Mouse (Mus musculus): ENCODE measurements around the gene Zmiz1. TPM values are rescaled to one million over a fixed set of nuclear protein-coding genes. Genes with fewer than 3 reads are reported as not detected.

Gene Zmiz1
- total RNA-seq, 2 experiments from 2014 or later: 86.3 to 88.2 TPM

- no peak for DNase-seq (ENCODE audit: low spot score in 2 of 2)
Measured at GRCm38 (mm10) chr14:25667587-25667986, 208.6 kb downstream of the Zmiz1 start.

GRCm38 (mm10) chr14:25679625-25680024 lies 220.6 kb downstream of the Zmiz1 start:
- DNase-seq (ENCODE audit: low spot score in 2 of 2): no peak

DNA sequence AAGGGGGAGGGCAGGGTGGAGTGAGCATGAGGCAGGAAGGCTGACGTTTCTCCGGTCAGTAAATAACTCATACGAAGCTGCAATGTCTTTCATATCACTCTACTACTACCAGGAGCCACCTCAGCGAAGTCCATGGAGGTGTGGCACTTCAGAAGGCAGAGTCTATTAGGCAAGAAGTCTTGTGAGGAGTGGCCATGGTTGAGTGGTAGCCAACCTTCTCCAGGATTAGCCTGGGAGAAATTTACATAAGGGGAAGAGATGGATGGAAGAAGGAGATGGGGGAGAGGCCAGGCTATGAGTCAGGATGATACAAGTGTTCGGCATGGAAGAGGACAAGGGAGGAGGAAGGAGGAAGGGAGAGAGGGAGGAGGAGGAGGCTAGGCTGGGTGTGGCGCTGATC lies 223.0 kb downstream of the Zmiz1 start:
- DNase-seq (ENCODE audit: low spot score in 2 of 2): no peak

DNA sequence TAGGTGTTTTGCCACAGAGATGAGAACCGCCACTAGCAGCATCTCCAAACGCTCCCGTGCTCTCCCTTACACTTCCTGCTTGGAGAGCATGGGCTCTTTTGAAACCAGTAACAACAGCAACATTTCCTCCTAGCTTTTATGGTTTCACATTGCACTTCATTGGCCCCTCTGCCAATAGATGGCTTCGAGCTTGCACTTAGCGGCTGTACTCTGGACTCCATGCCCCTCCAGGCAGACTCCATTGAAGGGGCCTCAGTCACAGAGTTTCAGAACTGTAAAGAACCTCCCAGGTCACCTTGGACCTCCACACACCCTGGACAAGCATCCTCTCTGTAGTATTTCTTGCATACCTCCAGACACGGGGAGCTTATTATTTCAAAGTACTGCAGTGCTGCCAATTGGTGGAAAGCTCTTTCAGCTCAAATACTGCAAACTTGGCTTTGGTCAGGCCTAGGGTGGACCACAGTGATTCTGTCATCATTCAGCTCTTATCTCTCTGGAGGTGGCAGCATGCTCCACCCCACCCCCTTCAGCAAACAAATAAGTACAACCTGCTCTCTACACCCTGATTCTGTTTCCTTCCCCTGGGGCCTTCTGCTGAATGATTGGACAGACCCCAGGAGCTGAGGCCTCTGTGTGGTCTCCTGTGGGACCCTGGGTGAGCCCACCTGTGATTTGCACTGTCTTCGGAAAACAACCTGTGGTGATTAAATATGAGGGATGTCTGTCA lies 227.4 kb downstream of the Zmiz1 start:
- no peak for DNase-seq (ENCODE audit: low spot score in 2 of 2)

GRCm38 (mm10) chr14:25686983-25687901 lies 228.3 kb downstream of the Zmiz1 start:
- DNase-seq (ENCODE audit: low spot score in 2 of 2): no peak

DNA sequence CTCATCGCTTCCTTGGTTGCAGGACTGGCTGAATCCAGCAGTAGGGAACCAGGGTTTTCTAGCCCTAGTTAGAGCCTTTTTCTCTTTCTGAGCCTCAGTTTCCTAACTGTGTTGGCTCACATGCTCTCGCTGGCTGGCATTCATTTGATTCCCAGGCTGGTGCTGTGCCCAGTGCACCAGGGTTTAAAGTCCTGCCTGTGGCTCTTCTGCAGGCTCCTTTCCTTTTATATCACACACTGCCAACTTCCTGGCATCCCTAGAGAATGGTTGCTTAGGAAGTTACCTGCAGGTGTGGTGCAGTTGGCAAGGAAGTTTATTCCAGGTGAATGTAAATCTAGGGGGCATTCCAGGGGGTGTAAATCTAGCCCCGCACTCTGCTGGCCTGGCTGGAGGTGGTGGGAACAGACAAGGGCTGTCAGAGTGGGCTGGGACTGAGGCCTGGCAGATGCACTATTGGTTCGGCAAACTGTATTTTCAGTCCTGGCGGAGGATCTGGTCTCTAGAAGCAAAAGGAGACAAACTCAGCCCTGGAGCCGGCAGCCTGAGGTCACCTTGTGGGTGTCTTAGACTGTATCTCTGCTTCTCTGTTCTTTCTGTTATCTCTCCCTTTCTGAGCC lies 234.4 kb downstream of the Zmiz1 start:
- DNase-seq (ENCODE audit: low spot score in 2 of 2): no peak

GRCm38 (mm10) chr14:25693888-25694568 lies 235.0 kb downstream of the Zmiz1 start, which contains the start of gene Ppif:
TSS of gene Ppif (plus strand) at chr14:25694154.
- DNase-seq (ENCODE audit: low spot score in 2 of 2): peak; percentile 91 to 98

DNA sequence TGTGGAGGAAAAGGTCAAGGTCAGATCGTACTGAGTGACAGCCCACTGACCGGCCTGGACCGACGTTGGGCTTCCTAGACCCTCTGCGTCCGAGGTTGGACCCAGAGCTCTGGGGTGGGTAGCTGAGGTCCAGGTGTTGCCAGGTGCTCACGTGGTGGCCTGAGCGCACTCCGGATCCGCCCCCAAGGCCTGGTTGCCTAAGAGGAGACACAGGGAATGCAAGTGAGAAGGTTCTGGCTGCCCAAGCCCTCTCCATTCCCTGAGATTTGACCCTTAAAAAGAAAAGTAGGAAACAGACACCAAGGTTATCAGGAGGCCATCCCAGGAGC lies 235.5 kb downstream of the Zmiz1 start:
- DNase-seq (ENCODE audit: low spot score in 2 of 2): no peak

- DNase-seq (ENCODE audit: low spot score in 2 of 2): no peak
Measured at GRCm38 (mm10) chr14:25695059-25695458, 236.1 kb downstream of the Zmiz1 start.

DNA sequence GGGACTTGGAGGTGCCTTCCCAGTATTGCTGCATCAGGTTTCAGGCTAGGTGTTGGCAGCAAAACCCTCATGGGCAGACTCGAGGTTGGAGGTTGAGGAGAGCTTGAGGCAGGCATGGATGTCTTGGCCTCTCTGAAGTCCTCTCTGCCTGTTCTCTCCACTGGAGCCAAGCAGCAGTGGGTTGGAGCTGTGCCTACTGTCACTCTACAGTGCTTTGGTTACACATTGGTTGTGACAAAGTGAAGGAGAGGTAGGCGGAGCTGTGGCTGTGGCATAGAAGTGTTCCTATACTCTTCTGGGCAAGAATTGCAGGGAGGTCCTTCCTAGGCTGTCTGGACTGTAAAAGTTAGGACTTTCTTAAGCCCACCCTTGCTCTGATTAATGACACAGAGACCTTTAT lies 237.4 kb downstream of the Zmiz1 start:
- DNase-seq (ENCODE audit: low spot score in 2 of 2): no peak

- DNase-seq (ENCODE audit: low spot score in 2 of 2): peak in 1 of 2 experiments; percentile 51
Measured at GRCm38 (mm10) chr14:25701986-25702385, 243.0 kb downstream of the Zmiz1 start.

- peak in 1 of 2 experiments; percentile 79 for DNase-seq (ENCODE audit: low spot score in 2 of 2)
Measured at GRCm38 (mm10) chr14:25707691-25708181, 248.8 kb downstream of the Zmiz1 start.

DNA sequence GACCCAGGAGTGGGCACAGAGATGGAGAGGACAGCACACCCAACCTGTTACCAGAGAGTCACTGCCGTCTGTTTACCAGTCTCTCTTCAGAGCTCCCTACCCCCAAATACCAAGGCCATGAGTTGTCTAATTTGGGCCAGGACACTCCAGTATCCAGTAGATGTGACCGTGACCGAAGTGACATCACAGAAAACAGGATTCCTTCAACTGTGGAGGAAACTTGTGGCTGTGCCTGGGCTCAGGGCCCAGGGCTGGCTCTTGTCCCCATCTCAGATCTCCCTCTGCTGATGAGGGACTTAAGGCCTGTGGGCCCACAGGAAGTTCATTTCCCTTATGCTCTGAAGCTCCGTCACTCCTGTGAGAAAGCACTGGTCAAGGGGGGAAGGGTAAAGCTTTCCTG lies 249.5 kb downstream of the Zmiz1 start:
- no peak for DNase-seq (ENCODE audit: low spot score in 2 of 2)

- DNase-seq (ENCODE audit: low spot score in 2 of 2): no peak
Measured at GRCm38 (mm10) chr14:25708917-25709316, 249.9 kb downstream of the Zmiz1 start.

DNA sequence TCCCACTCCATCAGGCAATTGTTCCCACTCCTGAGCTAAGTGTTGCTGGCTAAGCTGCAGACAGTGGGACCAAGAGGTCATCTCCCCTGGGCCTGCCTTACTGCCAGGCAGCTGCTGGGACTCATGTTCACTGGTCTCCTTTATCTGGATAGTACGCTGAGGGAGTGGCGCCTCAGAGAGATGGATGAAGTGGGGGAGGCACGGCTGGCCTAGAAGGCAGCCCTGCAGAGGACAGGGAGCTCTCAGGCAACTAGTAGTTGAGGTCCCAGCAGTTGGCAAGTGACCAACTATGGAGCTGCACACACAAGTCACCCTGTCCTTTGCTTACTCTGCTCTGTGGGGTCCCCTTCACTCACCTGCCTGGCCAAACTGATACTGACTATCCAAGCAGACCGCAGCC lies 251.1 kb downstream of the Zmiz1 start:
- no peak for DNase-seq (ENCODE audit: low spot score in 2 of 2)

- DNase-seq (ENCODE audit: low spot score in 2 of 2): no peak
Measured at GRCm38 (mm10) chr14:25710681-25711080, 251.7 kb downstream of the Zmiz1 start.

DNA sequence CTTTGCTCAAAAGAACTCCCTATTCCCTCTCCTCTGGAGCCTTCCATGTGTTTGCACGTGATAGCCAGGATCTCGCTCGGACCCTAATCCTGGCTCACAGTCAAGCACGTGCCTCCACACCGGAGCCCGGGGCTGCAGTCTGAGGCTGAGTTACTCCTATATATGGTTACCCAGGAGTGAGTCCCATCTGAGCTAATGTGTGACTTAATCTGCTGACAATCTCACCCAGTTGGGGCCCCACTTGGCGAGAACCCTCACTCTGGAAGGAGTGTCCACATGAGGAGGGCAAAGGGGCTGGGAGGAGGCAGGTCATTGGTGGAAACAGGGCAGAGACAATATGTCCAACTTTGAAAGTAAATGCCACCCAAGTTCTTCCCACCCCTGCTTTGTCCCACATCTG lies 252.2 kb downstream of the Zmiz1 start:
- DNase-seq (ENCODE audit: low spot score in 2 of 2): no peak

- no peak for DNase-seq (ENCODE audit: low spot score in 2 of 2)
Measured at GRCm38 (mm10) chr14:25711602-25712001, 252.6 kb downstream of the Zmiz1 start.

GRCm38 (mm10) chr14:25713443-25713842 lies 254.5 kb downstream of the Zmiz1 start:
- peak in 1 of 2 experiments; percentile 66 for DNase-seq (ENCODE audit: low spot score in 2 of 2)

All from layer of hippocampus, adult 18-20 months (tissue).